Mouse (Mus musculus): ENCODE measurements at regions not wholly inside any gene's neighbourhood (a gene's known extent, or its start where the extent isn't known, plus 50 kb on each side); places are given as distances from the start of the nearest gene placed in this dataset.

- H3K4me1 ChIP-seq (ENCODE audit: control insufficient read depth in 1 of 2, insufficient read depth in 2 of 2, low read length in 2 of 2), result no peaks in the 10 kb centered on the region
- no peak for TF ChIP-seq EP300 (IDR thresholded peaks at IDR 0.05; ENCODE audit: low read depth in 1 of 2, low read length in 2 of 2)
- TF ChIP-seq ZNF384 (IDR thresholded peaks at IDR 0.05; ENCODE audit: low read depth, low read length), result no peak
- no peak for TF ChIP-seq MXI1 (IDR thresholded peaks at IDR 0.05; ENCODE audit: low read depth, low read length)
- no peak for TF ChIP-seq ZC3H11A (IDR thresholded peaks at IDR 0.05; ENCODE audit: low read depth, low read length)
- TF ChIP-seq KAT2A (conservative IDR thresholded peaks at IDR 0.05; ENCODE audit: low read depth, low read length), result no peak
- TF ChIP-seq MAFK (IDR thresholded peaks at IDR 0.05; ENCODE audit: borderline replicate concordance, low read depth, low read length), result no peak
Observed at GRCm38 (mm10) chr16:79407385-79407784, 316.5 kb upstream of the Tmprss15 start.

GRCm38 (mm10) chr16:79406216-79406615 is 315.3 kb upstream of the Tmprss15 start:
- H3K4me3 ChIP-seq (ENCODE audit: control insufficient read depth in 1 of 2, insufficient read depth in 1 of 2, low read depth in 2 of 2, low read length in 2 of 2), result no peak overlapping the region
- no peaks in the 10 kb centered on the region for H3K4me1 ChIP-seq (ENCODE audit: control insufficient read depth in 1 of 2, insufficient read depth in 2 of 2, low read length in 2 of 2)
- H3K27ac ChIP-seq (ENCODE audit: control insufficient read depth, low read depth, low read length), result no peak overlapping the region
- H3K79me2 ChIP-seq (ENCODE audit: control insufficient read depth, insufficient read depth, low read length, poor library complexity), result no peaks in the 10 kb centered on the region
- H3K36me3 ChIP-seq (ENCODE audit: control insufficient read depth in 1 of 2, insufficient read depth in 2 of 2, low read length in 2 of 2), result no peaks in the 10 kb centered on the region
- H3K27me3 ChIP-seq (ENCODE audit: control insufficient read depth in 1 of 2, insufficient read depth in 2 of 2, low read length in 2 of 2), result no peaks in the 10 kb centered on the region
- TF ChIP-seq KAT2A (conservative IDR thresholded peaks at IDR 0.05; ENCODE audit: low read depth, low read length), result no peak
- TF ChIP-seq ETS1 (IDR thresholded peaks at IDR 0.05; ENCODE audit: low read depth, low read length), result no peak
- no peak for TF ChIP-seq RCOR1 (IDR thresholded peaks at IDR 0.05; ENCODE audit: low read depth, low read length)
- no peak for TF ChIP-seq MAX (IDR thresholded peaks at IDR 0.05; ENCODE audit: low read length)
- TF ChIP-seq ZMIZ1 (IDR thresholded peaks at IDR 0.05; ENCODE audit: low read depth, low read length), result no peak
- no peak for TF ChIP-seq MYC (IDR thresholded peaks at IDR 0.05; ENCODE audit: low read depth, low read length)
- no peak for TF ChIP-seq MEF2A (IDR thresholded peaks at IDR 0.05; ENCODE audit: extremely low read depth, insufficient replicate concordance, low read depth, low read length, poor library complexity, severe bottlenecking)
- H3K9ac ChIP-seq (ENCODE audit: control insufficient read depth, low read depth, low read length, poor library complexity, severe bottlenecking), result no peak overlapping the region
- no peak for DNase-seq (ENCODE audit: low read depth, low spot score)
- H3K9me3 ChIP-seq (replicated peaks; ENCODE audit: insufficient read depth, low read length), result no peaks in the 10 kb centered on the region

More at GRCm38 (mm10) chr16:79407385-79407784, 316.5 kb upstream of the Tmprss15 start:
- H3K9ac ChIP-seq (ENCODE audit: control insufficient read depth, low read depth, low read length, poor library complexity, severe bottlenecking), result no peak overlapping the region
- no peaks in the 10 kb centered on the region for H3K36me3 ChIP-seq (ENCODE audit: control insufficient read depth in 1 of 2, insufficient read depth in 2 of 2, low read length in 2 of 2)
- H3K27ac ChIP-seq (ENCODE audit: control insufficient read depth, low read depth, low read length), result no peak overlapping the region
- H3K79me2 ChIP-seq (ENCODE audit: control insufficient read depth, insufficient read depth, low read length, poor library complexity), result no peaks in the 10 kb centered on the region
- H3K27me3 ChIP-seq (ENCODE audit: control insufficient read depth in 1 of 2, insufficient read depth in 2 of 2, low read length in 2 of 2), result no peaks in the 10 kb centered on the region
- no peak for DNase-seq (ENCODE audit: low read depth, low spot score)
- H3K4me3 ChIP-seq (ENCODE audit: control insufficient read depth in 1 of 2, insufficient read depth in 1 of 2, low read depth in 2 of 2, low read length in 2 of 2), result no peak overlapping the region
- H3K9me3 ChIP-seq (replicated peaks; ENCODE audit: insufficient read depth, low read length), result no peaks in the 10 kb centered on the region

- H3K9me3 ChIP-seq (replicated peaks; ENCODE audit: insufficient read depth, low read length), result no peaks in the 10 kb centered on the region
- no peak overlapping the region for H3K9ac ChIP-seq (ENCODE audit: control insufficient read depth, low read depth, low read length, poor library complexity, severe bottlenecking)
- TF ChIP-seq ZKSCAN1 (IDR thresholded peaks at IDR 0.05; ENCODE audit: low read depth, low read length), result no peak
- TF ChIP-seq POLR2A (IDR thresholded peaks at IDR 0.05; ENCODE audit: control insufficient read depth in 1 of 2, insufficient read depth in 1 of 2, low read depth in 1 of 2, low read length in 2 of 2, poor library complexity in 1 of 2), result no peak
- no peak for TF ChIP-seq RAD21 (IDR thresholded peaks at IDR 0.05; ENCODE audit: low read depth, low read length)
- no peak for TF ChIP-seq BHLHE40 (IDR thresholded peaks at IDR 0.05; ENCODE audit: borderline replicate concordance, low read depth, low read length)
- TF ChIP-seq RCOR1 (IDR thresholded peaks at IDR 0.05; ENCODE audit: low read depth, low read length), result no peak
- TF ChIP-seq TAL1 (IDR thresholded peaks at IDR 0.05; ENCODE audit: low read length), result no peak
- TF ChIP-seq MYC (IDR thresholded peaks at IDR 0.05; ENCODE audit: low read depth, low read length), result no peak
- no peak for TF ChIP-seq MAZ (IDR thresholded peaks at IDR 0.05; ENCODE audit: low read depth, low read length)
- no peaks in the 10 kb centered on the region for H3K27me3 ChIP-seq (ENCODE audit: control insufficient read depth in 1 of 2, insufficient read depth in 2 of 2, low read length in 2 of 2)
- H3K4me3 ChIP-seq (ENCODE audit: control insufficient read depth in 1 of 2, insufficient read depth in 1 of 2, low read depth in 2 of 2, low read length in 2 of 2), result no peak overlapping the region
- no peaks in the 10 kb centered on the region for H3K79me2 ChIP-seq (ENCODE audit: control insufficient read depth, insufficient read depth, low read length, poor library complexity)
- no peaks in the 10 kb centered on the region for H3K36me3 ChIP-seq (ENCODE audit: control insufficient read depth in 1 of 2, insufficient read depth in 2 of 2, low read length in 2 of 2)
- DNase-seq (ENCODE audit: low read depth, low spot score), result no peak
- H3K4me1 ChIP-seq (ENCODE audit: control insufficient read depth in 1 of 2, insufficient read depth in 2 of 2, low read length in 2 of 2), result no peaks in the 10 kb centered on the region
- H3K27ac ChIP-seq (ENCODE audit: control insufficient read depth, low read depth, low read length), result no peak overlapping the region
Observed at GRCm38 (mm10) chr16:79404064-79404463, 313.2 kb upstream of the Tmprss15 start.
